18 mouse cellular contexts compared by ENCODE assay signal in the genomic region with DNA sequence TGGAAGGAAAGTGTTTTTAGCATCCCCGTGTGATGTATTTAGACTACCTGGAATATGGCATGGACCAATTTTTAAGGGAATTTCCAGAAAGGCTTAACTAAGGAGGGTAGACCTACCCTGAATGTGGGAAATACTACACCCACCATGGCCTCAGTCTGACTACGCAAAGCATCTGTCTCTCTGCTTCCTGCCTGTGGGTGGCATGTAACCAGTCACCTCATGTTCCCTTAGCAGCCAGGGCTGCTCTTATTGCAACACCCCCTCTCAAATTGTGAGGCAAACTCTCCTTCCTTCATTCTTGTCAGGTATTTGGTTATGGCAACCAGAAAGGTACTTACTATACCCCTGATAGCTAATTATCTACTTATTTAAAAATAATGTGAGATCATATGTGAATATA. TPM values are rescaled to one million over a fixed set of nuclear protein-coding genes. Genes with fewer than 3 reads are reported as not detected.
DNase-seq lines count a peak whose midpoint lies in the region; ATAC-seq and TF ChIP-seq lines count a peak whose summit lies in the region.
"Had no signal": no experiment of that assay in that cellular context is flagged by ENCODE, and none has a peak within 500 bp of the region (broad histone marks: within the 10 kb centered on the region; RNA-seq: fewer than 3 reads in every experiment).

No protein-coding gene starts in this region.

- H3K4me2 ChIP-seq in hindbrain, embryonic 12.5 days (replicated peaks) = no peak overlapping the region
- no peak overlapping the region for H3K4me2 ChIP-seq in hindbrain, embryonic 14.5 days (replicated peaks)
- H3K4me2 ChIP-seq in neural tube, embryonic 14.5 days (ENCODE audit: low read depth, low read length) = no peak overlapping the region
- H3K4me2 ChIP-seq in midbrain, embryonic 15.5 days = no peak overlapping the region
- H3K4me2 ChIP-seq: limb, embryonic 13.5 days had no signal

- peaks cover 17% of the 10 kb centered on the region for H3K79me2 ChIP-seq in C2C12 (ENCODE audit: control insufficient read depth, insufficient read depth)

- no peaks in the 10 kb centered on the region for H3K9me3 ChIP-seq in hindbrain, embryonic 12.5 days (replicated peaks)
- no peaks in the 10 kb centered on the region for H3K9me3 ChIP-seq in hindbrain, embryonic 10.5 days
- H3K9me3 ChIP-seq in hindbrain, embryonic 14.5 days (ENCODE audit: control insufficient read depth, low read length) = no peaks in the 10 kb centered on the region
- H3K9me3 ChIP-seq in neural tube, embryonic 14.5 days (ENCODE audit: control insufficient read depth, low read length) = no peaks in the 10 kb centered on the region
- H3K9me3 ChIP-seq in midbrain, embryonic 15.5 days = no peaks in the 10 kb centered on the region
- H3K9me3 ChIP-seq: limb, embryonic 13.5 days had no signal

- no peak for DNase-seq in hindbrain, embryonic 10.5 days (ENCODE audit: low spot score)
- DNase-seq in hindbrain, embryonic 14.5 days (ENCODE audit: low spot score) = no peak
- DNase-seq in urinary bladder, postnatal 36 days (ENCODE audit: low spot score in 2 of 2) = no peak
- no peak for DNase-seq in adrenal gland, adult 8-10 months
- DNase-seq: cerebellum, postnatal 14 days; right cerebral cortex, postnatal 14 days; thymus, postnatal 14 days had no signal

- no peak overlapping the region for H3K4me3 ChIP-seq in hindbrain, embryonic 12.5 days
- H3K4me3 ChIP-seq in hindbrain, embryonic 10.5 days = no peak overlapping the region
- H3K4me3 ChIP-seq in C2C12 (ENCODE audit: insufficient read depth, poor library complexity, severe bottlenecking) = no peak overlapping the region
- H3K4me3 ChIP-seq in hindbrain, embryonic 14.5 days (replicated peaks; ENCODE audit: low read length) = no peak overlapping the region
- no peak overlapping the region for H3K4me3 ChIP-seq in neural tube, embryonic 14.5 days (ENCODE audit: low read depth, low read length)
- H3K4me3 ChIP-seq in midbrain, embryonic 15.5 days = no peak overlapping the region
- H3K4me3 ChIP-seq: erythroblast, embryonic 14.5 days; limb, embryonic 13.5 days had no signal

- TF ChIP-seq CTCF in C2C12 (IDR thresholded peaks at IDR 0.05; ENCODE audit: control insufficient read depth, insufficient read depth, insufficient read length) = no peak

- no peaks in the 10 kb centered on the region for H3K79me3 ChIP-seq in C2C12 (ENCODE audit: low read depth)

- no peak overlapping the region for H3ac ChIP-seq in C2C12 (ENCODE audit: control insufficient read depth, insufficient read length, low read depth)

- no peaks in the 10 kb centered on the region for H3K4me1 ChIP-seq in hindbrain, embryonic 12.5 days
- H3K4me1 ChIP-seq in hindbrain, embryonic 10.5 days (replicated peaks) = 0 out of 2 replicates have a peak, but pooled peaks cover 3% of the 10 kb centered on the region
- H3K4me1 ChIP-seq in hindbrain, embryonic 14.5 days (replicated peaks; ENCODE audit: control insufficient read depth, insufficient read depth, low read length) = no peaks in the 10 kb centered on the region
- H3K4me1 ChIP-seq in neural tube, embryonic 14.5 days (ENCODE audit: control insufficient read depth, insufficient read depth, low read length) = no peaks in the 10 kb centered on the region
- no peaks in the 10 kb centered on the region for H3K4me1 ChIP-seq in midbrain, embryonic 15.5 days
- H3K4me1 ChIP-seq: limb, embryonic 13.5 days had no signal

- no peak overlapping the region for H3K27ac ChIP-seq in hindbrain, embryonic 12.5 days
- H3K27ac ChIP-seq in hindbrain, embryonic 10.5 days = no peak overlapping the region
- H3K27ac ChIP-seq in hindbrain, embryonic 14.5 days = peak overlapping the region; percentile 36; the same call in 1 of the 2 replicates
- no peak overlapping the region for H3K27ac ChIP-seq in neural tube, embryonic 14.5 days (ENCODE audit: low read depth, low read length)
- H3K27ac ChIP-seq in midbrain, embryonic 15.5 days = no peak overlapping the region
- H3K27ac ChIP-seq: limb, embryonic 13.5 days; liver, embryonic 14.5 days; stomach, postnatal 0 days had no signal

- peak; percentile 68; the same call in 1 of the 2 replicates for ATAC-seq in hindbrain, embryonic 12.5 days (ENCODE audit: low FRiP score)
- ATAC-seq in hindbrain, embryonic 14.5 days (ENCODE audit: low FRiP score) = no peak
- peak; percentile 49 for ATAC-seq in neural tube, embryonic 14.5 days (ENCODE audit: low read depth)
- ATAC-seq in midbrain, embryonic 15.5 days (replicated peaks) = no peak
- ATAC-seq: forebrain, embryonic 14.5 days; lung, postnatal 0 days; midbrain, embryonic 16.5 days had no signal

- no peak overlapping the region for H3K9ac ChIP-seq in hindbrain, embryonic 12.5 days
- no peak overlapping the region for H3K9ac ChIP-seq in hindbrain, embryonic 14.5 days
- H3K9ac ChIP-seq in neural tube, embryonic 14.5 days (replicated peaks; ENCODE audit: low read depth, low read length) = no peak overlapping the region
- no peak overlapping the region for H3K9ac ChIP-seq in midbrain, embryonic 15.5 days
- H3K9ac ChIP-seq: limb, embryonic 13.5 days; liver, embryonic 14.5 days had no signal

- 66% methylated on average over 2 of the region's 2 CpGs for WGBS in hindbrain, embryonic 12.5 days
- WGBS in hindbrain, embryonic 10.5 days = 70% methylated on average over 2 of the region's 2 CpGs
- whole genome bisulfite sequencing in hindbrain, embryonic 14.5 days = 66% methylated on average over 2 of the region's 2 CpGs
- WGBS in neural tube, embryonic 14.5 days = 66% methylated on average over 2 of the region's 2 CpGs
- WGBS in midbrain, embryonic 15.5 days = 78% methylated on average over 2 of the region's 2 CpGs

- no peaks in the 10 kb centered on the region for H3K36me3 ChIP-seq in hindbrain, embryonic 12.5 days
- H3K36me3 ChIP-seq in hindbrain, embryonic 10.5 days = no peaks in the 10 kb centered on the region
- no peaks in the 10 kb centered on the region for H3K36me3 ChIP-seq in C2C12 (ENCODE audit: control insufficient read depth, insufficient read depth)
- no peaks in the 10 kb centered on the region for H3K36me3 ChIP-seq in hindbrain, embryonic 14.5 days (replicated peaks; ENCODE audit: control insufficient read depth, insufficient read depth)
- no peaks in the 10 kb centered on the region for H3K36me3 ChIP-seq in neural tube, embryonic 14.5 days (ENCODE audit: control insufficient read depth, insufficient read depth, low read length)
- H3K36me3 ChIP-seq in midbrain, embryonic 15.5 days (replicated peaks) = no peaks in the 10 kb centered on the region
- H3K36me3 ChIP-seq: limb, embryonic 13.5 days had no signal

- peaks cover 9% of the 10 kb centered on the region for H3K27me3 ChIP-seq in hindbrain, embryonic 12.5 days
- H3K27me3 ChIP-seq in hindbrain, embryonic 10.5 days (ENCODE audit: insufficient read depth, poor library complexity, severe bottlenecking) = 0 out of 2 replicates have a peak, but pooled peaks cover 7% of the 10 kb centered on the region
- no peaks in the 10 kb centered on the region for H3K27me3 ChIP-seq in C2C12 (ENCODE audit: control insufficient read depth, insufficient read depth, insufficient read length)
- H3K27me3 ChIP-seq in hindbrain, embryonic 14.5 days (ENCODE audit: control insufficient read depth, insufficient read depth, low read length) = 0 out of 2 replicates have a peak, but pooled peaks cover 3% of the 10 kb centered on the region
- H3K27me3 ChIP-seq in neural tube, embryonic 14.5 days (ENCODE audit: control insufficient read depth, insufficient read depth, low read length) = no peaks in the 10 kb centered on the region
- H3K27me3 ChIP-seq in midbrain, embryonic 15.5 days (replicated peaks) = no peaks in the 10 kb centered on the region
- H3K27me3 ChIP-seq: limb, embryonic 13.5 days had no signal

TF ChIP-seq in C2C12, 6 proteins besides CTCF, POLR2A, EP300 and RAD21:
- no peak for TF ChIP-seq MYOG (IDR thresholded peaks at IDR 0.05; ENCODE audit: control insufficient read depth, extremely low read depth, insufficient read length)
- peak; percentile 43 for TF ChIP-seq MYOD1 (IDR thresholded peaks at IDR 0.05; ENCODE audit: control insufficient read depth, insufficient read length, low read depth)
- TF ChIP-seq MAX (IDR thresholded peaks at IDR 0.05) = peak; percentile 27
- TF ChIP-seq CEBPB (IDR thresholded peaks at IDR 0.05; ENCODE audit: low read depth) = peak; percentile 81

RNA-seq across cellular contexts. Expression of a gene that starts 57.9 kb away (rescaled TPM):
- polyA plus RNA-seq in hindbrain, embryonic 12.5 days (2016; fragmentation: Nextera tagmentation; extraction: Ambion mirVana) = 50.7 and 54.9 TPM in 2 replicates
- 22.4 and 29.4 TPM in 2 replicates for polyA plus RNA-seq in hindbrain, embryonic 10.5 days (2016; fragmentation: Nextera tagmentation; extraction: Ambion mirVana)
- 26.4 TPM for polyA plus RNA-seq in C2C12 (2012; fragmentation: generic; extraction: Trizol)
- 76.6 and 84.5 TPM in 2 replicates for polyA plus RNA-seq in hindbrain, embryonic 14.5 days (2014; fragmentation: Nextera tagmentation; extraction: Ambion mirVana)
- 75.8 and 87.1 TPM in 2 replicates for polyA plus RNA-seq in neural tube, embryonic 14.5 days (2014; fragmentation: Nextera tagmentation; extraction: Ambion mirVana)
- 69.7 and 75.7 TPM in 2 replicates for polyA plus RNA-seq in midbrain, embryonic 15.5 days (2015; fragmentation: Nextera tagmentation; extraction: Ambion mirVana)
- total RNA-seq in adrenal gland, adult 8-10 months (2022) = 10 to 100 TPM; 24.3 to 30.4 (median 27.8) TPM

Comparison
In these comparisons a context has a peak if more than half of its experiments do, and no peak if none do; other contexts are left out.
1. ATAC-seq: peak in hindbrain, embryonic 12.5 days (single experiment) and neural tube, embryonic 14.5 days (single experiment); none in hindbrain, embryonic 14.5 days (single experiment) and midbrain, embryonic 15.5 days (single experiment).